ENCODE assay signal across 11 mouse cellular contexts in the genomic region with DNA sequence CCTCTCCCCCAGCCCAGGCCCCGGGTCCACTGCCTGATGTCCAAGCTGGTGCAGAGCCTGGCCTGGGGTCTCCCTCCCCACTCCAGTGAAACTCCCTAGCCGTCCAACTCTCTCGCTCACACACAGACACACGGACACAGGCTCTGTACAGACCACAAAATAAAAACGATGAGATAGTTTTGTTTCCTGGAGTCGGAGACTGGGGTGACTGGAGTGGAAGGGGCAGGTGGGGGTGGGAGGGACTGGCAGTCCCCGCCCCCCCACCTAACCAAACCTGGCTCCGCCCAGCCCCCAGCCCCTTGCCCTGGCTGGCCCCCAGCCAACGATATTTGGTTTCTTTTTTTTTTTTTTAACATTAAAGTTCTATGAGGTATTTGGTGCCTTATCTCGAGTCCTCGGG. TPM values are rescaled to one million over a fixed set of nuclear protein-coding genes. Genes with fewer than 3 reads are reported as not detected.
A peak's percentile ranks its signal among the peaks of the same experiment; 100 is the strongest.
DNase-seq lines count a peak whose midpoint lies in the region; ATAC-seq lines count a peak whose summit lies in the region.
"Had no signal": no experiment of that assay in that cellular context is flagged by ENCODE, and none has a peak within 500 bp of the region (broad histone marks: within the 10 kb centered on the region; RNA-seq: fewer than 3 reads in every experiment).

No protein-coding gene starts in this region.

- peaks cover 19% of the 10 kb centered on the region for H3K4me1 ChIP-seq in liver, embryonic 11.5 days (replicated peaks; ENCODE audit: control insufficient read depth, insufficient read depth, low read length)
- peaks cover 23% of the 10 kb centered on the region for H3K4me1 ChIP-seq in limb, embryonic 13.5 days

- H3K4me3 ChIP-seq in liver, embryonic 11.5 days (ENCODE audit: low read depth, low read length), result no peak overlapping the region
- no peak overlapping the region for H3K4me3 ChIP-seq in limb, embryonic 13.5 days
- H3K4me3 ChIP-seq: megakaryocyte, embryonic 14.5 days had no signal

- 25% methylated on average over 11 of the region's 11 CpGs for WGBS in liver, embryonic 11.5 days
- 30% methylated on average over 11 of the region's 11 CpGs for WGBS in limb, embryonic 13.5 days

- peaks cover 4% of the 10 kb centered on the region for H3K36me3 ChIP-seq in liver, embryonic 11.5 days (ENCODE audit: control insufficient read depth, insufficient read depth, low read length)
- peaks cover 25% of the 10 kb centered on the region for H3K36me3 ChIP-seq in limb, embryonic 13.5 days

- H3K27me3 ChIP-seq in liver, embryonic 11.5 days (replicated peaks; ENCODE audit: control insufficient read depth, insufficient read depth, low read length), result peaks cover 8% of the 10 kb centered on the region
- 0 out of 2 replicates have a peak, but pooled peaks cover 3% of the 10 kb centered on the region for H3K27me3 ChIP-seq in limb, embryonic 13.5 days
- H3K27me3 ChIP-seq: megakaryocyte, embryonic 14.5 days had no signal

- peak; percentile 15 for DNase-seq in cerebellum, adult 11-12 months
- no peak for DNase-seq in cerebellum, adult 9-11 months
- DNase-seq in liver, embryonic 11.5 days (ENCODE audit: low spot score), result no peak
- no peak for DNase-seq in liver
- no peak for DNase-seq in layer of hippocampus, adult 18-20 months (ENCODE audit: low spot score in 2 of 2)
- DNase-seq in heart, postnatal 10 days, result no peak
- DNase-seq: heart, adult 11 months; right cerebral cortex, postnatal 4 days had no signal

- H3K9ac ChIP-seq in liver, embryonic 11.5 days (ENCODE audit: low read depth, low read length), result no peak overlapping the region
- no peak overlapping the region for H3K9ac ChIP-seq in limb, embryonic 13.5 days

- intact Hi-C loops in heart, postnatal 10 days (cut with DNase I), result no loop called here

- ATAC-seq in liver, embryonic 11.5 days (replicated peaks; ENCODE audit: low FRiP score), result no peak
- peak; percentile 40 for ATAC-seq in CD4-positive, CD25-positive, alpha-beta regulatory T cell, adult 4 months
- peak; percentile 15; the same call in 1 of the 2 replicates for ATAC-seq in limb, embryonic 13.5 days (ENCODE audit: low FRiP score, low read depth)

- H3K9me3 ChIP-seq in liver, embryonic 11.5 days (ENCODE audit: control insufficient read depth, low read length), result no peaks in the 10 kb centered on the region
- no peaks in the 10 kb centered on the region for H3K9me3 ChIP-seq in limb, embryonic 13.5 days
- H3K9me3 ChIP-seq: megakaryocyte, embryonic 14.5 days had no signal

- H3K27ac ChIP-seq in liver, embryonic 11.5 days (ENCODE audit: low read depth, low read length), result no peak overlapping the region
- H3K27ac ChIP-seq in limb, embryonic 13.5 days, result no peak overlapping the region

- H3K4me2 ChIP-seq in liver, embryonic 11.5 days, result peak overlapping the region; percentile 11; the same call in 1 of the 2 replicates
- peak overlapping the region; percentile 14; the same call in 1 of the 2 replicates for H3K4me2 ChIP-seq in limb, embryonic 13.5 days (replicated peaks)

RNA-seq across cellular contexts. Expression of gene Zfp574, which starts 16.6 kb away (rescaled TPM):
- 22.8 and 23.1 TPM in 2 replicates for polyA plus RNA-seq in liver, embryonic 11.5 days (2014; fragmentation: Nextera tagmentation; extraction: Ambion mirVana)
- 10 to 100 TPM; 11.3 to 15.1 TPM for polyA plus RNA-seq in CD4-positive, CD25-positive, alpha-beta regulatory T cell, adult 4 months (2017; shearing (Covaris generic))
- 36.3 and 37.8 TPM in 2 replicates for polyA plus RNA-seq in limb, embryonic 13.5 days (2015; fragmentation: Nextera tagmentation; extraction: Ambion mirVana)
- total RNA-seq in layer of hippocampus, adult 18-20 months (2021), result 10 to 100 TPM; 30.9 to 33.2 TPM
- 10 to 100 TPM; 12.1 to 13.6 TPM for total RNA-seq in heart, postnatal 10 days (2021)

RNA-seq across cellular contexts. Expression of gene Grik5, which starts 16.8 kb away (rescaled TPM):
- polyA plus RNA-seq in liver, embryonic 11.5 days (2014; fragmentation: Nextera tagmentation; extraction: Ambion mirVana), result 3.5 and 5.3 TPM in 2 replicates
- 1 to 10 TPM; 4.1 to 4.5 TPM for polyA plus RNA-seq in CD4-positive, CD25-positive, alpha-beta regulatory T cell, adult 4 months (2017; shearing (Covaris generic))
- 8.5 and 10.2 TPM in 2 replicates for polyA plus RNA-seq in limb, embryonic 13.5 days (2015; fragmentation: Nextera tagmentation; extraction: Ambion mirVana)
- total RNA-seq in layer of hippocampus, adult 18-20 months (2021), result 100 to 1,000 TPM; 213 to 225 TPM
- 1 to 10 TPM; 9.0 to 9.5 TPM for total RNA-seq in heart, postnatal 10 days (2021)
